Mouse (Mus musculus): ENCODE results near the gene Hcrtr1.

The Hcrtr1 gene

GRCm38 (mm10) chr4:130167814-130168213 is 28.7 kb upstream of the Hcrtr1 start:
- no peak for DNase-seq (ENCODE audit: low spot score in 2 of 2)

GRCm38 (mm10) chr4:130167321-130167720 is 28.2 kb upstream of the Hcrtr1 start:
- DNase-seq (ENCODE audit: low spot score in 2 of 2) = no peak

GRCm38 (mm10) chr4:130166592-130166991 is 27.4 kb upstream of the Hcrtr1 start:
- no peak for DNase-seq (ENCODE audit: low spot score in 2 of 2)

GRCm38 (mm10) chr4:130166061-130166460 is 26.9 kb upstream of the Hcrtr1 start:
- DNase-seq (ENCODE audit: low spot score in 2 of 2) = no peak

GRCm38 (mm10) chr4:130164121-130164520 is 25.0 kb upstream of the Hcrtr1 start:
- no peak for DNase-seq (ENCODE audit: low spot score in 2 of 2)

GRCm38 (mm10) chr4:130163391-130163861 is 24.3 kb upstream of the Hcrtr1 start:
- DNase-seq (ENCODE audit: low spot score in 2 of 2) = no peak

GRCm38 (mm10) chr4:130161349-130161748 is 22.2 kb upstream of the Hcrtr1 start:
- DNase-seq (ENCODE audit: low spot score in 2 of 2) = no peak

GRCm38 (mm10) chr4:130156812-130157371 is 17.7 kb upstream of the Hcrtr1 start:
- no peak for DNase-seq (ENCODE audit: low spot score in 2 of 2)

GRCm38 (mm10) chr4:130154250-130154649 is 15.1 kb upstream of the Hcrtr1 start:
- DNase-seq (ENCODE audit: low spot score in 2 of 2) = no peak

GRCm38 (mm10) chr4:130148405-130148804 is 9.2 kb upstream of the Hcrtr1 start:
- DNase-seq (ENCODE audit: low spot score in 2 of 2) = no peak

GRCm38 (mm10) chr4:130141786-130142185 is 2.6 kb upstream of the Hcrtr1 start:
- no peak for DNase-seq (ENCODE audit: low spot score in 2 of 2)

GRCm38 (mm10) chr4:130140992-130141402 is 1.8 kb upstream of the Hcrtr1 start:
- DNase-seq (ENCODE audit: low spot score in 2 of 2) = peak; percentile 38 to 67

- peak in 1 of 2 experiments; percentile 51 for DNase-seq (ENCODE audit: low spot score in 2 of 2)
Measured at GRCm38 (mm10) chr4:130138441-130139213, 532 bp downstream of the Hcrtr1 start.

GRCm38 (mm10) chr4:130133399-130133798 is 5.8 kb downstream of the Hcrtr1 start:
- DNase-seq (ENCODE audit: low spot score in 2 of 2) = no peak

GRCm38 (mm10) chr4:130131448-130132105 is 7.6 kb downstream of the Hcrtr1 start:
- DNase-seq (ENCODE audit: low spot score in 2 of 2) = no peak

- DNase-seq (ENCODE audit: low spot score in 2 of 2) = no peak
Measured at GRCm38 (mm10) chr4:130130641-130131350, 8.4 kb downstream of the Hcrtr1 start.

GRCm38 (mm10) chr4:130130082-130130481 is 9.1 kb downstream of the Hcrtr1 start:
- no peak for DNase-seq (ENCODE audit: low spot score in 2 of 2)

GRCm38 (mm10) chr4:130128907-130129306 is 10.3 kb downstream of the Hcrtr1 start:
- no peak for DNase-seq (ENCODE audit: low spot score in 2 of 2)

GRCm38 (mm10) chr4:130125935-130126334 is 13.2 kb downstream of the Hcrtr1 start:
- no peak for DNase-seq (ENCODE audit: low spot score in 2 of 2)

GRCm38 (mm10) chr4:130125164-130125563 is 14.0 kb downstream of the Hcrtr1 start:
- DNase-seq (ENCODE audit: low spot score in 2 of 2) = no peak

GRCm38 (mm10) chr4:130124110-130124509 is 15.0 kb downstream of the Hcrtr1 start:
- no peak for DNase-seq (ENCODE audit: low spot score in 2 of 2)

- DNase-seq (ENCODE audit: low spot score in 2 of 2) = no peak
Measured at GRCm38 (mm10) chr4:130123020-130123419, 16.1 kb downstream of the Hcrtr1 start.
